Mouse (Mus musculus) heart, adult 2 months (tissue): ENCODE results near the gene Akap12.

ENCODE experiments used
- CTCF ChIP-seq: fragments of 200-600 bp; IDR thresholded peaks from 2 replicates; pipeline ENCODE4 v1.8.1; 2022; ENCODE audit warnings: antibody characterized with exemption, mild to moderate bottlenecking, moderate library complexity
- POLR2A ChIP-seq: fragments of 200-500 bp; IDR thresholded peaks from 2 replicates; pipeline ENCODE4 v1.6.1; 2011; ENCODE audit warnings: mild to moderate bottlenecking, low read depth, low read length, control low read depth; ENCODE audit not compliant: insufficient read depth

- no peak for TF ChIP-seq POLR2A
- no peak for TF ChIP-seq CTCF
Observed at GRCm38 (mm10) chr10:4384244-4384643, 118.1 kb downstream of the Akap12 start.
